Mouse (Mus musculus): ENCODE results near the gene Fyb2.

The Fyb2 gene

DNA sequence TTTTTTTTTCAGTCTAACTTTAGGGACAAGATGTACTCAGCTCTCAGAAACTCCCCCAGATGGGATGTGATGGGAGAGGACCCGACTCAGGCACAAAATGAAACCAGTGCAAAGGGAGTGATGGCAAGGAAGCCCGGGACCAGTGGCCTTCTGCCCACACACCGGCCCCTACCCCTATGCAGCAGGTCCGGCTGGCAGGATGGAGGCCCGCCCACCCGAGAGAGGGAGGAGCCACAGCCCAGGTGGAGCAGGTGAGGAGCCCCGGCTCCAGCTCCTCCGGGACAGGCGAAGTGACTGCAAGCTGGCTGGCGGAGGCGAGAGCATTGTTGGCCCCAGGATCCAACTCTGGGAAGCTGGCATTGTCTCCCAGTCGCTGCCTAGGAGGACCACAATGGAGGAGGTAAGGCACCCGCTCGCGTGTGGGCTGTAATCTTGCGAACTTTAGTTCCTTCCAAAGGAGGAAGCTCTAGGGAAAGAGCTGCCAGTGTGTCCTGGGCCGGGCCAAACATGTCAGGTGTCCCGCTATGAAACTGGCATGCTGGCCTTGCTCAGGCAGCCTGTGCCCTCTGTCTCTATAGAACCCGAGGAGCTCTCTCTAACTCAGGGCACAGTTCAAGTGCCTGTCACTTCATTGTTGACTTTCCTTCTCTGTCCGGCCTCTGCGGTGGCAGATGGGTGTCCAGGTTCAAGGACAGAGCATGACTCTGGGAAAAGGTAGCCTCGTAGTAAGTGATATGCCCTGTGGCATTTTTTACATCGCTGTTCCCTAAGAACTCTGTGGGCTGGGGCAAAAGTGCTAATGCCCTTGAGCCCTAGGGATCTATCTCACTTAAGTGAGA lies at the start of gene Fyb2:
Gene Fyb2, plus strand, starts transcription at position 166 of the 839 bp plus-strand sequence.
- DNase-seq (ENCODE audit: low spot score in 2 of 2): no peak

DNA sequence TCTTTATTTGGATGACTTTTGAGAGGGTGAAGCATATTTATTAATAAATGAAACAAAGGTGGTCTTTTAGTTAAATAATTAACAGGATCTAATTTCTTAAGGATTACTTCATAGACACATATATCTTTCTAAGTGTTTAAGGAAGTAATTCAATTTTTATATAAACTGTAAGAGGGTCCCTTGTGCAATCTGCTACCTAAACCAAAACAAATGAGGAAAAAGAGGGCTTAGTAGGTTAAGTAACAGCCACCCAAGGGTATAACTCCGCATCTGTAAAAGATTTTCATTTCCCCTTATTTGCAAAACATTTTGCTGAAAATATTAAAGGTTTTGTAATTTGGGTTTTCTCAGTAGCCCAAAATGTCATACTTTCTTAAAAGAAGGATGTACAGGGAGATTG lies 48.9 kb upstream of the Fyb2 start:
- DNase-seq (ENCODE audit: low spot score in 2 of 2): no peak

DNA sequence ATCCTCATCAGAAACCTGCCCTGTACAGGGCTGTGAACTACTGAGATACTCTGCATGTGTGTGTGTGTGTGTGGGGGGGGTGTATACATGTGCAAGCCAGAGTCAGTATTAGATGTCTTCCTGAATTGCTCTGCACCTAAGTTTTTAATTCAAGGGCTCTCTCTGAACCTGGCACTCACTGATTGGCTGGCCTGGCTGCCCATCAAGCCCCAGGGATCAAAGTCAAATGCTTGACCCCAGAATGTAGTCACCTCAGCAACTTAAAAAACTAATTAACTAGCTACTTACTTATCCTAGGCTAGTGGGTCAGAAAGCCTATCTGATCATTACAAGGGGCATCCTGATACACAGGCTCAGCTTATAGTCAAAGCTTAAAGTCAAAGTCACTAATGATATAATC lies 43.7 kb upstream of the Fyb2 start:
- DNase-seq (ENCODE audit: low spot score in 2 of 2): no peak

DNA sequence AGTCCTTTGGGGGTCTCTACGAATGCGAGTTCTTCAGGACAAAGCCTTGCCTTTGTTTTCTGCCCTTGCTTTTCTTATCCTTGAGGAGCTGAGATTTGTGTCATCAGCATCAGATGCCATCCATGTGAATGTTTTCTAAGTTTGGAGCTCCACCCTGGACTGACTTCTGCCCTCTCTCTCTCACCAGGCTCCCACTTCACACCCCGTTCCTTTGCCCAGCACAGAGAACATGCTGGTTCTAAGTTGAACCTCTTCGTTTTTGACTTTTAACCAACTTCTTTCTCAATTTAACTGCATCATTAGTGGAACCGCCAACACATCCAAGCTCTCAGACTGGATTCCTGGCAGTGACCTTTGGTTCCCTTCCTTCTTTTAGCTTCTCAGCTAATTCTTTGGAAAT lies 43.1 kb upstream of the Fyb2 start:
- no peak for DNase-seq (ENCODE audit: low spot score in 2 of 2)

DNA sequence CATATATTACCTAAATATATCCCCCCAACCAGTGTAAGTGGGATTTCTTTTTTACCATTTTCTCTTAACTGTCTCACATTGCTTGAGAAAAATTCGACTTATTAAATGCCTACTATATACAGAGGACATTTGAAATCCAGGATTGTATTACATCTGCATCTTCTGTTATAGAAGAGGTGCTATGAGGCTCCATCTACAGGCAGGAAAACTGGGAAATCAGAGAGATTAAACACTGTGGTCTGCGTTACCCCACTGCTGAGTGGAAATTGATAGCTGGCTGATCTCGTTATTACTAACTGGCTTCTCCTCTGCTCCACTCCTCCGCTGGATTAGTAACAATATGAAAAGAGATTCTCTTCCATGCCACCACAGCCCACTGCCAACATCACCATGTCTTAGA lies 37.4 kb upstream of the Fyb2 start:
- DNase-seq (ENCODE audit: low spot score in 2 of 2): no peak

DNA sequence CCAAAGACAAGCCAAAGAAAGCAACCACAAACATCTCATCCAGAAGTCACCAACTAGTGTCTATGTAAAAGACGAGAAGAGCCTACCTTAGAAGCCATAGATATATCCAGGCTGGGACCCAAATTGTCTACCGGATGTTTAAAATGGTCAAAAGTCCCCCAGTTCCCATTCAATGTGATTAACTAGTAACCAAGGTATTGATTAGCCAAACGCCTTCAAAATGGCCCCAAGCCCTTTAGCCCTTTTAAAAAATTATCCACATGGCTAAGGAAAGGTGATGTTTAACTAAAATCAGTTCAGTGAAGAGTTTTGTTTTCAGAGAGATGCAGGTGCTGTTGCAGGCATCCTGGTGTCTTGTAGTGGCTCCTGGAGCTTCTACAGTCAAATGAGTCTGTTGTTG lies 36.9 kb upstream of the Fyb2 start, which contains the start of gene C8a:
Gene C8a, minus strand, starts transcription at position 76 of the 400 bp plus-strand sequence.
- DNase-seq (ENCODE audit: low spot score in 2 of 2): no peak

DNA sequence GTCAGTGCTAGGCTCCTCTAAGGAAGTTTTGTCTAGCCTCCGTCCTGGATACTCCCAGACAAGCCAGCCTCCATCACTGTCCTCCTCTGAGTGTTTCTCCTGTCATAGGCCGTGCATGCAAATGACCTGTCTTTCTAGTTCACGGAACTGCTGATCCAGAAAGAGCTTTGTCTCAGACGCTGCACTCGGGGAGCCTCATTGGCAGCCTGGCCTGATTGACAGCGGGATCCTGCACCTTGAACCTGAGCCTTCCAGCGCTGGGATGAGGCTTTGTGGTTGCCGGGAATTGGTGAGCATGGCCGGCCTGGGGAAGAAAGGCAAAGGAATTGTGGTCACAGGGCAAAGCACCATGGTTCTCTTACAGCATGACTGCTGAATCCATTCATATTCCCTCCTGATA lies 25.8 kb upstream of the Fyb2 start:
- DNase-seq (ENCODE audit: low spot score in 2 of 2): no peak

DNA sequence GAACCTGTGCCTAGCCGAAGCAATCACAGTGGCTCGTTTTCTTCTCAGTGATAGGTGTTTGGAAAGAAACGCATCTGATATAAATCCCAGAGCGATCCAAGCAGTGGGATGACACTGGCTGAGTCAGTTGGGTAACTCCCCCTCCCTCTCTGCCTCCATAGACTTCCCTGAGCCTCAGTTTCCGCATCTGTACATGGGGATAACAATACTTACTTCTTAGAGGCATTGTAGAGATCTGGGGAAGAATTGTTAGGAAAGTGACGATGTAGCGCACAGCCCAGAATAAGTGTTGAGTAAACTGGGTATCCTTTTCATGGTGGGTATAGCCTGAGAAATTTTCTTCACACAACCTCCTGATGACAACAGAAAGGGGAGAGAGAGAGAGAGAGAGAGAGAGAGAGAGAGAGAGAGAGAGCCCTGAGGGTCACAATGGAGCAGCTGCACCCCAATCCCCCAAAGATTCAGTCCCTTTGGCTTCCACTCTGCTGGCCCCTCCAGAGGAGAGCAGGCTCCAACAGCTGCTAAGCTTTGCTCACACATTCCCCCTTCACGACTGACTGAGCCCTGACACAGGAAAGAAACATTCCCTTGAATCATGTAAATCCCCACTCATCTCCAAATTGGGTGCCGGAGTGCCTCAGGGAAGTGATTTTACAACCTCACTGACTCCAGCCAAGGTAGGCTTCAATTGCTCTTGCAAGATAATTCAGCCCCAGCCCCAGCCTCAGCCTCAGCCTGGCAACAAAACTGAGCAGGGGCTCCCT lies 24.6 kb upstream of the Fyb2 start:
- DNase-seq (ENCODE audit: low spot score in 2 of 2): no peak

DNA sequence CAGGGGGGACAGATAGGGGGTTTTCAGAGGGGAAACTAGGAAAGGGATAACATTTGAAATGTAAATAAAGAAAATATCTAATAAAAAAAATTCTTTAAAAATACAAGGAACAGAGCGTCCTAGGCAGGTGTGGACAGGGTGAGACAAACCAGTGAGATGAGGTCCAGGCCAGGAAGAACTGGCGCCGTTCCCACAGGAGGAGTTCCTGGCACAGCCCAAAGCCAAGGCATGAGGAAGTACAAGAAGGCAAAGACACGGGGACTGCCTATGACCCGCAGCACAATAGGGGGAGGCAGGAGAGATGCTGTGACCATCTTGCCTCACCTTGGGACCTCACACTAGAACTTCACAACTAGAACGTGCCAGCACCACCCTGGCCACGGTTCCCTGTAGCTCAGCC lies 21.5 kb upstream of the Fyb2 start:
- no peak for DNase-seq (ENCODE audit: low spot score in 2 of 2)

DNA sequence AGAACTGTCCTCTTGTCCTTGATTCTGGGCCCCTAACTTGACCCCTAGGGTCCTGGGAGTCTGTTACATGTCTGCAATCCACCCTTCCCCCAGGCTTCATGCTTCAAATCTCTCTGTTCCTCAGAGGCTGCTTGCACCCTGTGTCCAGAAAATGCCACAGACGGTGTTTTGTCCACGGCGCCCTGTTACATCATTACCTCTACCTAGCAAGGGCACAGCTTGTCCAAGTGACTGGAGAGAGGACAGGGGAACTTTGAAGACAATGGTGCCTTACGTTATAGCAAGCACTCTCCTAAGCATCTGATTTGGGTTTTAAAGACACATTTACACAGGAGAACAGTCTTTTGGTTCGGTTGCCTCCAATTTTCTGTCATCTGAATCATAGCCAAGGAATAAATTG lies 19.7 kb upstream of the Fyb2 start:
- DNase-seq (ENCODE audit: low spot score in 2 of 2): no peak

DNA sequence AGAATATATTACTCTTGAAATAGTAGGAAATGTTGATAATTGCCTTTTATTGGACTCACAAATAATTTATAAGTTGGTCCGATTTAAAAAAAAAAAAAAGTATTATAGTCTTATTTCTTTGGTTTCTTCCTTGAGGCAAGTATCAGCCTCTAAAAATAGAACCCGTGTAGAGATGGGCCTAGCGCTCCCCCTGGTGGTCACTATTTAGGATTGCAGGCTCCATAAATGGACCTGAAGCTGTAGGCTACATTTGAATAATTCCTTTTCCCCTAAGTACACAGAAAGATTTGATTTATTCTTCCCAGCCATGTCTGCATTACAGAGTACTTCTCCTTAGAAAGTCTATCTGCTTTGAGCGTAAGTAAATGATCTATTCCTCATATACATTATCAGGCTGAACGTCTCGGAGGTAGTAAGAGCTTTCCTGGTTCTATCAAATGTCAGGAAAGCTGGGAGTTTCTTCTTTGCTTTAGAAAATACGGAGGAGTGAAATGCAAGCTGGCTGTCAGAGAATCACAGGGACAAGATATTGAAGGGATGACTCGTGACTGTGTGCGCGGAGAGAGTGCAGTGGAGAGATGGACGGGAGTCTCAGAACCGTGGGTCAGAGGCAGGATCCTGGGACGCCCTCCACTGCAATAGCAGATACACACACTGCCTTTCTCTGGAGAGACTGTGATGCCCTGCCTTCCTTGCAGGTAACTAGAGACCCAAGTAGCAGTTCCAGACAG lies 19.1 kb upstream of the Fyb2 start:
- peak in 1 of 2 experiments; percentile 50 for DNase-seq (ENCODE audit: low spot score in 2 of 2)

DNA sequence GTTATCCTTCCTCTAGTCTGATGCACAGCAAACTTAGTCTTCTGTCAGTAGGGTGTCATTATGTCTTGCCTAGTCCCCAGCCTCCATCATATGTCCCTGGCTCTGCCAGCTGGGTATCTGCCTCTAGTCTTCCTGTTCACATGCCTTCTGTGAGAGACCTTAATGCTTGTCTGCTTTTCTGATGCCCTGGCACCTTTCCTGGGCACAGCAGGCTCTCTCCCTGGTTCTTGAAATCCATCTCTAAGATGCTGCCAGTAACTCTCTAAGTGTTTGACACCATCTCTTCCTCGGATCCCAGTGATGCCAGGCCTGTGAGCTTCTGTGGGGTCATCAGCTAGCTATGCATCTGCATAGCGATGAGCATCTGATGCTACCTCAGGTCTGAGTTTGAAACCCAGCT lies 10.4 kb upstream of the Fyb2 start:
- DNase-seq (ENCODE audit: low spot score in 2 of 2): no peak

DNA sequence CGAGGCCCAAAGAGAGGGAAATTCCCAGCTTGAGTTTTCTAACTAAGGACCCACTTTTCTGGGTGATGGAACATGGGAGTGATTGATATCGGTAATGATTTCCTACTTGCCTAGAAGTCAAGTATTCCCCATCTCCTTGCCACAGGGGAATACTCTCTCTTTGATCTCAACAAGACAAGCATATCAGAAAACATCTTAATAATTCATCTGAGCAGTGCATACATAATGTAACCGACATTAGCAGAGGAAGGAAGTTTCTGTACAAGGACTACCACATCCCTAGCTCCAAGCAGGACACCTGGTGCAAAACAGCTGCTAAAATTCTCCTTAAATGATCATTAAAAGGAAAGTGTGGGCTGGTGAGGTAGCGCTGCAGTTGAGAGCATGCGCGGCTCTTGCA lies 8.2 kb upstream of the Fyb2 start:
- no peak for DNase-seq (ENCODE audit: low spot score in 2 of 2)

DNA sequence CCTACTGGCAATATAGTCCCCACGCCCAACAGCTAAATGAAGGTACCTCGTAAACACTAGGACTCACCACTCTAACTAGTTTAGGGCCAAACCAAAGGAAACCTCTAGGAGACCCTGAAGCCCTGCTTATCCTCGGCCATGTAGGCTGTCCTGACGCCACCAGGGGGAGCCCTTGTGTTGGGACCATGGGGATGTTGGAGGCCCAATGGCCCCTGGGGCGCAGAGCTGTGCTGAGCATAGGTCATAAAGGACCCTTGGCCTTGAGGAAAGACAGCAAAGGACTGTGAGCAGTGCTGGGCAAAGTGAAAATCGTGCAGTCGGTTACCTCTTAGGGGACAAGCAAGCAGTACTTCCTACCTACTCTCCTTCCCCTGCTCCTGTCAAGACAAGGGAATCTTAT lies 1.6 kb upstream of the Fyb2 start:
- peak; percentile 20 to 34 for DNase-seq (ENCODE audit: low spot score in 2 of 2)

DNA sequence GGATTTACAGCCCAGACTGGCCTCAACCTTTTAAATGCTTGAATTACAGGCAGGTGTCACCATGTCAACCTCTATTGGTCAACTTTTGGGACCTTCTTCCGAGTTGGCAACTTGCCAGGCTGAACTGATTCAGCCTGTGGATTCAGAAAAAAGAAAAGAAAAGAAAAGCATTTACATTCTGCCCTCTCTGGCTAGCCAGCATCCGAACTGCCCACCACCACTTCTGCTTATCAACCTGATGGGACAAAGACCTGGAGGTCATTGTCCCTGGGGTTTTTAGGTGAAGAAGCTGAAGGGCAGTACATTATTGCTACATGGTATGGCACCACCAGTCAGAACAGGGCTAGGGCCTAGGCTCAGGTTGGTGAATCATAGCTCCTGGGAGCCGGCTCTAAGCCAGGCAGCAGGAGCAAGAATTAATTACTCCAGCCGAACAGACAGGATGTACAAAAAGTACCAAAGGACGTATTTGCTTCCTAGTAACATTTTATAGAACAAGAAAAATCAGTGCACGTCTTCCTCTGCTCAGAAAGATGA lies 1.5 kb downstream of the Fyb2 start:
- DNase-seq (ENCODE audit: low spot score in 2 of 2): no peak

DNA sequence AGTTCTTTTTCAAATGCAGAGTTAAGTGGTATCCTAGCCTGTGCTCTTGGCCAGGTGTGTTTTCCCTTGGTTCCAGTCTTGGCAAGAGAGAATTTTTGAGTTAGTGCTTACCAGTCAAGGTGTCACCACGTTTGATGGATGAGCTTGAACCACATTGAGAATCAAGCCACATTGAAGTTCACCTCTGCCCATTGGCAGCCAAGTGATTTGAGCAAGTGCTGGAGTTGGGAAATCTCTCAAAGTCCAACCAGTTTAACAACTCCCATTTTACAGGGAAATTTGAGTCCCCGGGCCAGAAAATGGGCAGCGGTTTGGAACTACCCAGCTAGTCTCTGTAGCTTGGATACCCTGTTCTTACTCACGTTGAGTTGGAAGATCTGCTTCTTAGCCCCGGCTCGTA lies 4.8 kb downstream of the Fyb2 start:
- no peak for DNase-seq (ENCODE audit: low spot score in 2 of 2)

DNA sequence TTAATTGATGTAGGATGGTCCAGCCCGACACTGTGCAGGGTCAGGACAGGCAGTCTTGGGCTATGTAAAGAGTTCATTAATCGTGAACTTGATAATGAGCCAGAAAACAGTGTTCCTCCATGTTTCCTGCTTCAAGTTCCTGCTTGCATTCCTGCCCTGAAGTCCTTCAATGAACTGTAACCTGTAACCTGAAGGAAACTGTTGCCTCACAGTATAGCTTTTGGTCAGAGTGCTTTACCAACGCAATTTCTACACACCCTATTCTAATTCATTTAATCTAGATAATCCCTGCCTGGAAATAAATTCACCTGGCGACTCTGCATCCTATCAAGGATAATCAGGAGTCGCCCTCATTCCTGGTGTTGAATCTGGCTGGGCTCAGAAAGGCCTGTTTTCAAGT lies 12.1 kb downstream of the Fyb2 start:
- DNase-seq (ENCODE audit: low spot score in 2 of 2): no peak

DNA sequence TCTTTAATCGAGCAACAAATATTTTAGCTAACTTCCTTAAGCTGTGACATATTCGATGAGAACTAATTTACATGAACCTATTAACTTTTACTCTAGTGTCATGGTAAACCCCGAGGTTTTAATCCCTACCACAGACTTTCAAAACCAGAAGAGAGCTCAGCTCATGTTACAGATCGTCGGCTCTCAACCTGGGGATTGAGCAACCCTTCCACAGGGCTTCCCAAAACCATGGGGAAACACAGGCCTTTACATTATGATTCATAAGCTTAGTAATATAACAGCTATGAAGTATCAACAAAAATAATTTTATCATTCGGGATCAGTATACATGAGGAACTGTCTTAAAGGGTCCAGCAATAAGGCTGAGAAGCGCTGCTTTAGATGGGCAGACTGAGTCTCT lies 15.9 kb downstream of the Fyb2 start:
- DNase-seq (ENCODE audit: low spot score in 2 of 2): no peak

DNA sequence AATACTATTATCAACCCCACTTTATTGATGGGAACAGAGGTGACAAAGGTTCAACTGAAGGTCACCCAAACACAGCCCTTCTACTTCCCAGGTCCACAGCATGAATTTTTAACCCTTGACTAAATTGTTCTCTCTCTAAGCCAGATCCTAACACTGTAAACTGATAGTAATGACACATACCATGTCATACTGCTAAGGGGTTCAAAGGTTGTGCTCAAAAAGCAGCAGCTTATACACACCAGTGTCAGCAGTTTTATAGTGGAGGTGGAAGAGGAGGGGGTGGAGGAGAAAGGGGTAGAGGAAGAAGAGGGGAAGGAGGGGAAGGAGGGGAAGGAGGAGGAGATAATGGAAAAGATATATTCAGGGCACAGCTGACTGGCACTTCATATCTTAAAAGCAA lies 20.4 kb downstream of the Fyb2 start:
- DNase-seq (ENCODE audit: low spot score in 2 of 2): no peak

DNA sequence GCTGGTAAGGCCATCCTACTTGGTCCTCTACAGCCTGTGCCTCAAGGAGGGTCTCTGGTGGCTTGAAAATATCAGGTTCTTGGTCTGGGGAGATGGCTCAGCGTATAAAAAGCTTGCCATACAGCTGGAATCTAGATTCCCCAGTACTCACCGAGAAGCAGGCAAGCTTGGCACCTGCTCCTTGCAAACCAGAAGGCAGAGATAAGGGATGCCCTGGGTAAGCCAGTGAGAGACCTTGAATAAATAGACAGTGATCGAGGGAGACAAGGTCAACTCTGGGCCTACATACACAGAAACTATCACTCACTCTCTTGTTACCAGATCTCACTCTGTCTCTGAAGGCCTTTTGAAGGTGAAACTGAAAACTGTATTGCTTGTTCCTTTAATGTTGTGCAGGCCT lies 21.7 kb downstream of the Fyb2 start:
- no peak for DNase-seq (ENCODE audit: low spot score in 2 of 2)

DNA sequence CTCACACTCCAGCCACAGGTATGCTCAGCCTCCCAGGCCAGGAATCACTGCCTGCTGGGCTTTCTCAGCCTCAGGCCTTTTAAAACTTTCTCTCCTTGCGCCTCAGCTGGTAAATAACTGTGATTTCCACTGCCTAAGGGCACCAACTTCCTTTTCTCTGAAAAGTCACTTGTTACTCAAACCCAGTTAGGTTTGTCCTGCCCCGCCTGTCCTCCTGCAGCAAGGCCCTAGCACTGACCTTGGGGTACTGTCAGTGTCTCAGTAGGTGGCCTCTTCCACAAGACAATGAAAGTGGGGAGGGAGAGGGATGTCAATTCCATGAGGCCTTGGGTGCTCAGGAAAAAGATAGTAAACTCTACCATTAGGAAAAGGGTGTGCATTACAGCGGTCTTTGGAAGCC lies 22.2 kb downstream of the Fyb2 start:
- no peak for DNase-seq (ENCODE audit: low spot score in 2 of 2)

DNA sequence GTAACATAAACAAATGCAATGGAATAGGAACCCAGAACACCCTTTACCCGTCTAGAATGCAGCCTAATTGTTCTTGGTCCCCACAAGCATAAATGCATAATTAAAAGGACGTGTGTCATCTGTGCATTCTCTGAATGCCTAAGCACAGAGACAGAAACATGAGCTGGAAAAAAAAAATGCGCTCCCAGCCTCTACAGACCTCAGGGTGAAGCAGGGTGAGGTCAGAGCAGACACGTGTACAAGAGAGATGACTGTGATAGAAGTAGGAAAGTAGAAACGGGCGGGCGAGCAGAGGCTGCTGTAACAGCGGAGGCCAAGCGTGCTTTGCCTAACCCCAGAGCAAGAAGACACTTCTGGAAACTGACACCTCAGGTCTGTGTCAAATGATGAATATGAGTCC lies 22.8 kb downstream of the Fyb2 start:
- DNase-seq (ENCODE audit: low spot score in 2 of 2): no peak
